Mouse (Mus musculus) ES-E14 (cell line): ENCODE measurements around the gene Lmntd1. TPM values are rescaled to one million over a fixed set of nuclear protein-coding genes. Genes with fewer than 3 reads are reported as not detected.

ENCODE experiments used
- DNase-seq: peaks from one replicate; pipeline ENCODE4 v3.0.0-alpha.2; 2013; ENCODE audit warnings: low read depth, low spot score
- H3K27ac ChIP-seq: 2 replicates; pipeline ENCODE4 v1.5.1; 2012; ENCODE audit warnings: low read depth, mild to moderate bottlenecking, low read length, moderate library complexity, mixed read lengths; ENCODE audit not compliant: poor library complexity, insufficient read depth, severe bottlenecking
- H3K36me3 ChIP-seq: 2 replicates; pipeline ENCODE4 v1.6.1; 2012; ENCODE audit warnings: mild to moderate bottlenecking, low read length, moderate library complexity, mixed read lengths; ENCODE audit not compliant: control insufficient read depth, poor library complexity, insufficient read depth, severe bottlenecking
- H3K4me1 ChIP-seq, 2 experiments: fragments of 150-350 bp in 1 of 2; sonication (generic) in 1 of 2; 2 replicates each; pipeline ENCODE4 v1.6.1; 2012; ENCODE audit warnings: low read length in 2 of 2, mild to moderate bottlenecking in 1 of 2, mixed read lengths in 1 of 2; ENCODE audit not compliant: control insufficient read depth in 2 of 2, insufficient read depth in 2 of 2, poor library complexity in 1 of 2
- H3K4me3 ChIP-seq, 2 experiments: fragments of 150-350 bp in 1 of 2; sonication (generic) in 1 of 2; 2 replicates each; pipeline ENCODE4 v1.5.1; 2012; ENCODE audit warnings: low read length in 2 of 2, low read depth in 1 of 2, mild to moderate bottlenecking in 1 of 2, mixed read lengths in 1 of 2; ENCODE audit not compliant: insufficient read depth in 1 of 2, poor library complexity in 1 of 2, severe bottlenecking in 1 of 2
- H3K9ac ChIP-seq: 2 replicates; pipeline ENCODE4 v1.6.1; 2012; ENCODE audit warnings: low read depth, mild to moderate bottlenecking, low read length, mixed read lengths; ENCODE audit not compliant: poor library complexity, insufficient read depth, severe bottlenecking
- H3K9me3 ChIP-seq: fragments of 150-350 bp; sonication (generic); 2 replicates; pipeline ENCODE4 v1.6.1; 2012; ENCODE audit warnings: low read depth, mild to moderate bottlenecking, low read length; ENCODE audit not compliant: control insufficient read depth, insufficient read depth
- CHD2 ChIP-seq: IDR thresholded peaks from 2 replicates; pipeline ENCODE4 v1.6.1; 2014; ENCODE audit warnings: mild to moderate bottlenecking, low read depth, low read length, inconsistent platforms
- HCFC1 ChIP-seq: IDR thresholded peaks from 2 replicates; pipeline ENCODE4 v1.6.1; 2012; ENCODE audit warnings: low read length, inconsistent platforms, borderline replicate concordance; ENCODE audit not compliant: insufficient read depth
- MAFK ChIP-seq: IDR thresholded peaks from 2 replicates; pipeline ENCODE4 v1.6.1; 2014; ENCODE audit warnings: mild to moderate bottlenecking, low read depth, low read length, inconsistent platforms; ENCODE audit not compliant: insufficient read depth
- ZC3H11A ChIP-seq: IDR thresholded peaks from 2 replicates; pipeline ENCODE4 v1.6.1; 2012; ENCODE audit warnings: low read depth, mild to moderate bottlenecking, inconsistent platforms, low read length, borderline replicate concordance
- ZNF384 ChIP-seq: IDR thresholded peaks from 2 replicates; pipeline ENCODE4 v1.6.1; 2012; ENCODE audit warnings: low read depth, low read length, inconsistent platforms
- in situ Hi-C, 2 experiments: fragments of 600-800 bp; cut with MboI; formaldehyde crosslinking; loops; one replicate each; pipeline ENCODE4 v1.15.1; 2025; ENCODE audit warnings: low sequenced_read_pairs in 2 of 2, inconsistent platforms in 1 of 2; ENCODE audit not compliant: unreplicated experiment in 2 of 2
- total RNA-seq: library from RNA; depleted of rRNA; stranded (reverse); fragments of 300-350 nt; gene quantifications from 2 replicates; pipeline ENCODE4 v1.2.3, GENCODE M21; 2012

Lmntd1 gene
- total RNA-seq, 1 experiment: not detected

- H3K27ac ChIP-seq: no peak overlapping the region
Measured at GRCm38 (mm10) chr6:145432711-145433708, 181.1 kb downstream of the Lmntd1 start.

GRCm38 (mm10) chr6:145431747-145432146 lies 182.4 kb downstream of the Lmntd1 start:
- Histone ChIP-seq H3K36me3 (no peaks in the 10 kb centered on the region), H3K27ac (no peak overlapping the region), H3K4me1 (peaks cover 0 to 2% of the 10 kb centered on the region in 2 experiments; a peak in 1 of 4 replicates), H3K9ac (no peak overlapping the region), H3K4me3 (no peak overlapping the region), H3K9me3 (no peaks in the 10 kb centered on the region)
- TF ChIP-seq MAFK (no peak), ZNF384 (no peak), ZC3H11A (no peak), CHD2 (no peak), HCFC1 (no peak)
- in situ Hi-C loops: no loop called here
- no peak for DNase-seq

More at GRCm38 (mm10) chr6:145432711-145433708, 181.1 kb downstream of the Lmntd1 start:
- DNase-seq: no peak
- no peak overlapping the region for H3K9ac ChIP-seq
- no peaks in the 10 kb centered on the region for H3K36me3 ChIP-seq
- no peak overlapping the region for H3K4me3 ChIP-seq
- no peak for TF ChIP-seq CHD2
- no peak for TF ChIP-seq HCFC1
- no peak for TF ChIP-seq ZC3H11A
- no peak for TF ChIP-seq ZNF384
- no peak for TF ChIP-seq MAFK
- in situ Hi-C loops: no loop called here
- peaks cover 0 to 2% of the 10 kb centered on the region in 2 experiments; a peak in 1 of 4 replicates for H3K4me1 ChIP-seq
- H3K9me3 ChIP-seq: no peaks in the 10 kb centered on the region

- in situ Hi-C loops: no loop called here
- TF ChIP-seq HCFC1 (no peak), ZC3H11A (no peak), CHD2 (no peak), ZNF384 (no peak), MAFK (no peak)
- no peaks in the 10 kb centered on the region for H3K4me1 ChIP-seq
- no peaks in the 10 kb centered on the region for H3K9me3 ChIP-seq
- H3K9ac ChIP-seq: no peak overlapping the region
- no peak overlapping the region for H3K4me3 ChIP-seq
- H3K27ac ChIP-seq: no peak overlapping the region
- no peaks in the 10 kb centered on the region for H3K36me3 ChIP-seq
- no peak for DNase-seq
Measured at GRCm38 (mm10) chr6:145427411-145427810, 186.7 kb downstream of the Lmntd1 start.

GRCm38 (mm10) chr6:145426501-145426900 lies 187.6 kb downstream of the Lmntd1 start:
- H3K4me1 ChIP-seq: no peaks in the 10 kb centered on the region
- no peaks in the 10 kb centered on the region for H3K9me3 ChIP-seq
- DNase-seq: no peak
- in situ Hi-C loops: no loop called here
- H3K36me3 ChIP-seq: no peaks in the 10 kb centered on the region
- no peak overlapping the region for H3K4me3 ChIP-seq
- H3K9ac ChIP-seq: no peak overlapping the region
- TF ChIP-seq ZC3H11A (no peak), ZNF384 (no peak), CHD2 (no peak), HCFC1 (no peak), MAFK (no peak)
- no peak overlapping the region for H3K27ac ChIP-seq
